Mouse (Mus musculus) left cerebral cortex, postnatal 10 days (tissue): ENCODE measurements at regions not wholly inside any gene's neighbourhood (a gene's known extent, or its start where the extent isn't known, plus 50 kb on each side); places are given as distances from the start of the nearest gene placed in this dataset.

Source experiments
- DNase-seq, 2 experiments: peaks; one replicate each; pipeline ENCODE4 v3.0.0; 2021 to 2022; ENCODE audit warnings: low spot score in 2 of 2, mixed read lengths in 1 of 2; ENCODE audit errors: extremely low spot score in 1 of 2
- intact Hi-C: fragments of 180-260 bp; cut with DNase I; formaldehyde crosslinking; loops from one replicate; pipeline ENCODE4 v1.15.1; 2025

GRCm38 (mm10) chr15:7669631-7670030, 141.0 kb upstream of the Gdnf start:
- intact Hi-C loops = no loop called here
- DNase-seq = no peak

- intact Hi-C loops = no loop called here
- DNase-seq = no peak
Measured at GRCm38 (mm10) chr15:7676970-7677369, 133.7 kb upstream of the Gdnf start.

- intact Hi-C loops = no loop called here
- DNase-seq = no peak
Measured at GRCm38 (mm10) chr15:7678711-7679110, 131.9 kb upstream of the Gdnf start.

GRCm38 (mm10) chr15:7681011-7681410, 129.6 kb upstream of the Gdnf start:
- intact Hi-C loops = no loop called here
- no peak for DNase-seq

GRCm38 (mm10) chr15:7683235-7683974, 127.2 kb upstream of the Gdnf start:
- no peak for DNase-seq
- intact Hi-C loops = no loop called here

GRCm38 (mm10) chr15:7691251-7691650, 119.4 kb upstream of the Gdnf start:
- DNase-seq = no peak
- intact Hi-C loops = no loop called here

- intact Hi-C loops = no loop called here
- DNase-seq = no peak
Measured at GRCm38 (mm10) chr15:7692096-7692495, 118.5 kb upstream of the Gdnf start.

- intact Hi-C loops = no loop called here
Measured at GRCm38 (mm10) chr15:7694037-7694436, 116.6 kb upstream of the Gdnf start.

GRCm38 (mm10) chr15:7697724-7698123, 112.9 kb upstream of the Gdnf start:
- DNase-seq = no peak
- intact Hi-C loops = no loop called here

More at GRCm38 (mm10) chr15:7694037-7694436, 116.6 kb upstream of the Gdnf start:
- no peak for DNase-seq

- intact Hi-C loops = no loop called here
- no peak for DNase-seq
Measured at GRCm38 (mm10) chr15:7708836-7709235, 101.8 kb upstream of the Gdnf start.

- intact Hi-C loops = no loop called here
- DNase-seq = no peak
Measured at GRCm38 (mm10) chr15:7714641-7715040, 96.0 kb upstream of the Gdnf start.

- intact Hi-C loops = no loop called here
- DNase-seq = no peak
Measured at GRCm38 (mm10) chr15:7716188-7716587, 94.5 kb upstream of the Gdnf start.

- DNase-seq = no peak
- intact Hi-C loops = no loop called here
Measured at GRCm38 (mm10) chr15:7723202-7723721, 87.4 kb upstream of the Gdnf start.

GRCm38 (mm10) chr15:7723770-7724169, 86.9 kb upstream of the Gdnf start:
- intact Hi-C loops = no loop called here
- no peak for DNase-seq

GRCm38 (mm10) chr15:7725505-7725904, 85.1 kb upstream of the Gdnf start:
- intact Hi-C loops = no loop called here

GRCm38 (mm10) chr15:7747586-7747985, 63.1 kb upstream of the Gdnf start:
- DNase-seq = no peak
- intact Hi-C loops = no loop called here

More at GRCm38 (mm10) chr15:7725505-7725904, 85.1 kb upstream of the Gdnf start:
- DNase-seq = no peak

- intact Hi-C loops = no loop called here
- DNase-seq = no peak
Measured at GRCm38 (mm10) chr15:7750441-7750840, 60.2 kb upstream of the Gdnf start.
